Mouse (Mus musculus): ENCODE data around the gene Lrch4.
A peak's percentile ranks its signal among the peaks of the same experiment; 100 is the strongest.
"Not testable (repeated sequence)": the region's sequence is repeated elsewhere in the genome, so short reads cannot be mapped to it uniquely, and the experiment has no call there.

Lrch4 gene

GRCm38 (mm10) chr5:137613550-137613949, 15.4 kb upstream of the Lrch4 start, which contains the start of gene Pcolce:
Pcolce (minus strand) TSS chr5:137613784.
- no peak for DNase-seq

GRCm38 (mm10) chr5:137614921-137615320, 14.0 kb upstream of the Lrch4 start:
- DNase-seq, result not testable (repeated sequence)

DNA sequence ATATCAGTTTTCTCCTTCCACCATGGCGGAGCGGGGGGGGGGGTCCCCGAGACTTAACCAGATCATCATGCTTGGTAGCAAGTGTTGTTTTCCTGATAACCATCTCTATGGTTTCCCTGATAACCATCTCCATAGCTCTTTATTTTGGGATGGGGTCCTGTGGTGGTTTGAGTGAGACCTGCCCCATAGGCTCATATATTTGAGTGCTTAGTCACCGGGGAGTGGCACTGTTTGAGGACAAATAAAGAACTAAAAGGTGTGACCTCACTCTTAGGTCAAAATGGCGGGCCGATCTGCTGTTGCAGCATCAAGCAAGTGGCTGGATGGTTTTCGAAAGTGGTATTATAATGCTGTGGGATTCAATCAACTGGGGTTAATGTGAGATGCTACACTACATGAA, 13.6 kb upstream of the Lrch4 start:
- DNase-seq, result no peak

DNA sequence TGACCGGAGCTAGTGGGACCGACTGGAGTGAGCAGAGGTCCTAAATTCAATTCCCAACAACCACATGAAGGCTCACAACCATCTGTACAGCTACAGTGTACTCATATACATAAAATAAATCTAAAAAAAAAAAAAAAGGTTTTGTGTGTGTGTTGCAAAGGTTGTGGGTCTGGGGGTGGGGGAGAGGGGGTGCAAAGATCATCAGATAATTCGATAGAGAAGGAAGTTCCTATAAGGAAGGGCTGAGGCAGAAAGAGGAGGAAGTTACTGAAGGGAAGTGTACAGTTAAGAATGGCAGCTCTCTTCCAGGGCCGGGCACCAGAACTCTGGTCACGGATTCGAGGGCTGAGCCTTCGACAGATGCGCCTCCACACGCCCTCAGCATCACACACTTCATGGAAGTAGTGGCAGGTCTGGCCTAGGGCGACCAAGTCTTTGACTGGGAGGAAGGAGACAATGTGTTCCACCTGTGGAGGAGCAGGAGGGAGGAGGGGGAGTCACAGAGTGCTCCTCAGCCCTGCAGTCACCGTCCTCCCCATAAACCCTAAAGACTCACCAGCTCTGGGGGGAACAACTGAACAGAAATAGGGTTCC, 4.9 kb upstream of the Lrch4 start:
- no peak for DNase-seq

GRCm38 (mm10) chr5:137627991-137628390, 930 bp upstream of the Lrch4 start:
- no peak for DNase-seq

DNA sequence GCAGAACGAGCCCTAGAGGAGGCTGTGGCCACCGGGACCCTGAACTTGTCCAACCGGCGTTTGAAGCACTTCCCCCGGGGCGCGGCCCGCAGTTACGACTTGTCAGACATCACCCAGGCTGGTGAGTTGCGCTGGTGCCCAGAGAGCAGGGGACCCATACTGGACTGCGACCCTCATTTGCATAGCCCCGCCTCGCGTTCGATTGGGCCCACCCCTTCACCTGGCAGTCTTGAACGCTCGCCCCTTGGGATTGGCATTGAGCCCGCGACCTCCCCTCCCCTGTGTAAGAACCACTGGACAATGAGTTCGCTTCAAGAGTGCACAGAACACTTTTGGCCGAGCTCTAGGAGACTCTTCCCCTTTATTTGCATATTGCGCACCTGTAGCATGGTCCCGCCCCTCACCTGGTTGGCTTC, 393 bp downstream of the Lrch4 start:
- peak; percentile 82 for DNase-seq

DNA sequence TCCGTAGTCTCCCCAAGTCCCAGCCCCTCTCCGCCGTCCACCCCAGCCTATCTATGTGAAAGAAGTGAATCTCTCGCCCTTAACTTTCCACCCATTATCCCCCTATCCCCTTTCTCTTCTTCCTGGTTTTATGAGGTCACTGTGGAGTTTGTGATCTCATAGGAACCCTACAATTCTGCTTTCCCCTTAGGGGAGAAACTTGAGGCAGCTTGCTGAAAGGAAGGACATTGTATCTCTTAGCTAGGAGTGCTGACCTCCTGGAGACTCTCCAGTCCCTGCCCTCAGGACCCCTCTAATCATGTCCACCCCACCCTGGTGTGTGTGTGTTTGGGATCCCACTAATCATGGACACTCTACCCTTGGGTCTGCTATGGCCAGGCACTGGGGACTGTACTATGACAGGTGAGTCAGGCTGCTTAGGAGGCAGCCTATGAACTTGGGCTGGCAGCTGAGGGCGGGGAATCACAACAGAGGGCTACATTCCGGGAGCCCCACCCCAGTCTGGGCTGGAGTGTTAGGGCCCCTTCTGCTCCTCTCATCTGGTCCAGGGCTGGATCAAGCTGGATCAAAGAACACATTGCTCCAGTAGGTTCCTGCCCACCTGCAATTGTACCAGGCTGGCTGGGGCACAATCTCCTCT, 1.1 kb downstream of the Lrch4 start:
- DNase-seq, result peak; percentile 63

DNA sequence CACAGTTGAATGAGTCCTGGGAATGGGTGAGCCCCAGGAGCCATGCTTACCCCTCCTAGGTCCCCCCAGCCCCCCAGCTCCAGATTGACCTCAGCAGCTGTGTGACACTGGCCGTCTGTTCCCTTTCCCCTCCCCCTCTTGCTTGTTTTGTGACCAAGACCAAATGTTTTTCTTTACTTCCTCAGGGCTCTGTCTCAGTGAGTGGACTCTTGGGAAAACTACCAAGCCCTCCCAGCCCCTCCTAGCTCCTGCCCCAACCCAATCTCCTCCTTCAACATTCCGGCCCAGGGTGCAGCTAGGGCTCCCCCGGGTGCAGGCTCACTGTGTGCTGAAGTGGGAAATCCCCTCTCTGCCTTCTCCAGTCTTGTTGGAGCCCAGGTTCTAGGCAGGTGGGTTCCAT, 1.7 kb downstream of the Lrch4 start:
- DNase-seq, result no peak

DNA sequence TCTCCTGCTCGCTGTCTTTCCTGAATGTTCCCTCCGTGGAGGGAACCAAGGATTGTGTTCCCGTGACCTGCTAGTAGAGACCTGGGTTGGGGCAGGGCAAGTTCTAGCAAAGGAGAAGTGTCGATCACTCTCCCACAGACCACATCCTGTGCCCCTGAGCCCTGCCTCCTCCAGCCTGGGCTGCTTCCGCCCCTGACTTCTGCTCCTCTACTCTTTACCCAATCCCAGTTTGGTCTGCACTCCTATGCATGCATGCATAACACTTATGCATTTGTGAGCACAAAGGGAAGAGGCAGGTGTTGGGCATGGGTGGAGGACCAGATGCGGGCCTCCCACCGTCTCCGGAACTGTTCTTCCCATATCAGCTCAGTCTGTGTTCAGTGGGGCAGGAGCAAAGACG, 2.2 kb downstream of the Lrch4 start:
- peak; percentile 49 for DNase-seq

DNA sequence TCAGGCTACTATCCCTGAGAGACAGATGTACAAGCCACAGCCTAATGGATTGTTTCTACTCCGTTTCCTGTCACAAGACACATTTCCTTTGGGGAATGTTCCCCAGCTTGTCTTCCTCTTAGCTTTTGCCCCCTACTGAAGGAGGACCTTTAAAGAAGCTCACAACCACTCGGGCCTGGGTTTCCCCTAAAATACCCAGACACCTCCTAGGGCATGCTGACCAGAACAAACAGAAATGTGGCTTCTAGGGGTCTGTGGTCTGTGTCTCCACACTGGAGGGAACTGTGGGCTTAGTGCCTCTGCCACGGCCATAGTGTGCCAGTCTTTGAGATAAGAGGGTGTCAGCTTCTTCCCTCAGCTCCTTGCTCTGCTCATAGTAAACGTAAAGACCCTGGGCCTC, 2.7 kb downstream of the Lrch4 start:
- no peak for DNase-seq

GRCm38 (mm10) chr5:137633397-137634084, 4.6 kb downstream of the Lrch4 start:
- DNase-seq, result no peak

DNA sequence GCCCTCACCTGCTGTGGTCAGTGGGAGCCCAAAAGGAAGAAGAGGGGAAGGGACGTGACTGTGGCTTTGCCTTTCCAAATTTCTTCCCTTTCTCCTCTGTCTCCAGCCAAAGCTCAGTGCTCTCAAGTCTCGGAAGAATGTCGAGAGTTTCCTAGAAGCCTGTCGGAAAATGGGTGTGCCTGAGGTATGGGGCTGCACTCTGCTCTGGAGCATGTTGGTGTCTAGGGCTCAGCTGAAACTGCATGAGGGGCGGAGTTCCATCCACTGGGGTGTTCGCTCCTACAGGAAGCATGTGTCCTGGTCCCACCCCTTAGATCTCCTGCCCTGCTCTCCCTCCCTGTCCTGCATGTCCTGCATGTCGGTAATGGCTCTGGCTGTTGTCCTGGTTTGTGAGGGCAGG, 10.6 kb downstream of the Lrch4 start:
- no peak for DNase-seq

- DNase-seq, result peak; percentile 70
Observed at GRCm38 (mm10) chr5:137641054-137641453, 12.1 kb downstream of the Lrch4 start, which contains the start of gene Sap25. Sap25 (plus strand) TSS chr5:137641334.

- DNase-seq, result no peak
Observed at GRCm38 (mm10) chr5:137642886-137643285, 14.0 kb downstream of the Lrch4 start.

DNA sequence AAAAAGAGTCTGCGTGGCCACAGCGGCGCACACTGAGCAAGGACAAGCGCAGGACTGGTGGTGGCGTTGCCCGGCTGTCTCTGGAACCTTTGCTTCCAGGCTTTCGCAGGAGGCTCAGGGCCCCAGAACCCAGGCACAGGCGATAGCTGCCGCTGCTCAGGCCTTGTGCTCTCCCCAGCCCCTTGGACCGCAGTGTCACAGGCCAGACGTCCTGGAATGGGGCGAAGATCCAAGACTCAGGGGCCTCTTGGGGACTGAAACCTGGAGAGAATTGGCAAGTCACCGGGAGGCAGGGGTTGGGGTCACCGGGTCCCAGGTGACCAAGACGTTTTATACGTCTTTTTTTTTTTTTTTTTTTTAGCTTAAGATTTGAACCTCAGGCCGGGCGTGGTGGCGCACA, 15.6 kb downstream of the Lrch4 start:
- DNase-seq, result no peak

- peak; percentile 62 for DNase-seq
Observed at GRCm38 (mm10) chr5:137645091-137645651, 16.2 kb downstream of the Lrch4 start.

GRCm38 (mm10) chr5:137645652-137646091, 16.8 kb downstream of the Lrch4 start, which contains the start of gene Irs3:
Irs3 (minus strand) TSS chr5:137645714.
- DNase-seq, result no peak

- DNase-seq, result no peak
Observed at GRCm38 (mm10) chr5:137647827-137648601, 19.1 kb downstream of the Lrch4 start.

GRCm38 (mm10) chr5:137649251-137649650, 20.3 kb downstream of the Lrch4 start:
- no peak for DNase-seq

GRCm38 (mm10) chr5:137649669-137650571, 21.0 kb downstream of the Lrch4 start:
- DNase-seq, result peak; percentile 50

DNA sequence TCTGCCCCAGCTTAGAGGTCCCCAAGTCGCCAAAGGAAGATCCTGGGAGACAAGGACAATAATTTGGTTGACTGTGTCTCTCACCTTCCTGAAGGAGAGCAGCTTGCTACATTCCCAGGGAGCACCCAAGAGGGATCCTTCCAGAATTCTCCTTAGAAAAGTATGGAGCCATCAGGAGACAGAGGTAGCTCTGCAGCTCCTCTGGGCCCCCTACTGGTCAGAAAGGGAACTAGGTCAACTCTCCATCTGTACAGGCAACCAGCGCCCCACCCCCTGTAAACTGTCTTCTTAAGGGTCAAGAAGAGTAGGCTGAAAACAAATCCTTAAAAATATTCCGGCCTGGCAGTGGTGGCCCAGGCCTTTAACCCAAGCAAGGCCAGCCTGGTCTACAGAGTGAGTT, 23.6 kb downstream of the Lrch4 start:
- DNase-seq, result peak; percentile 74

DNA sequence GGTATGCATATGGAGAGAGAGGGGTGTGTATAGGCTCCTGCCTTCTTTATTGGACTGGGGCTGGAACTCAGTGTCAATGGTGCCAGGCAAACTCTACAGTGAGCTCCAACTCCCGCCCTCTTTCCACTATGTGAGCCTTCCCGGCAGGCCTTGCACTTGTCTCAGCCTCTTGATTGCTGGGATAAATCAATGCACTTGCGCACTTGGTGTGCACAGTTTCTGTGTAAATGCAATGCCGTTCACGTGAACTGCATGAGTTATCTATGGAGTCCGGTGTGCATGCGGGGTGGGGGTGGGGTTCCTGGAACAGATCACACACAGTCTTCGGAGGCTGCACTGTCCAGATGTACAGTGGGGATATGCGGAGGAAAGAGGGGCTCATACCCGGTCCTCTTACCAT, 24.4 kb downstream of the Lrch4 start:
- DNase-seq, result no peak
